Comparison of ENCODE assay signal across 27 mouse cellular contexts in genomic region chr11:106667855-106668254, GRCm38 (mm10). TPM values are rescaled to one million over a fixed set of nuclear protein-coding genes. Genes with fewer than 3 reads are reported as not detected.
A peak's percentile ranks its signal among the peaks of the same experiment; 100 is the strongest.
DNase-seq lines count a peak whose midpoint lies in the region; ATAC-seq and TF ChIP-seq lines count a peak whose summit lies in the region.
"Had no signal": no experiment of that assay in that cellular context is flagged by ENCODE, and none has a peak within 500 bp of the region (broad histone marks: within the 10 kb centered on the region; RNA-seq: fewer than 3 reads in every experiment).

No protein-coding gene starts in this region.

- no peak for TF ChIP-seq EP300 in lung, postnatal 0 days (IDR thresholded peaks at IDR 0.05)

- DNase-seq in heart, postnatal 4 days, result no peak
- peak; percentile 87 for DNase-seq in liver, adult 2 months (ENCODE audit: extremely low read depth, low read depth, low spot score)
- DNase-seq in lung, postnatal 0 days (ENCODE audit: low spot score), result no peak
- DNase-seq in lung, postnatal 25 days (ENCODE audit: low spot score), result no peak
- DNase-seq in induced T-regulatory cell, adult 2 months (ENCODE audit: low read depth), result peak; percentile 71
- DNase-seq in frontal cortex, postnatal 14 days (ENCODE audit: low spot score in 2 of 2), result no peak
- DNase-seq: adrenal gland, postnatal 10 days; B cell, adult 2 months; cerebellum, adult 11 months; cerebellum, adult 9-10 months; embryo, embryonic 11 days; heart, postnatal 36 days; kidney, adult 18-20 months; retina, postnatal 1 day; right cerebral cortex, postnatal 14 days; thymus, postnatal 14 days had no signal

- H3K4me2 ChIP-seq in heart, embryonic 13.5 days, result no peak overlapping the region
- H3K4me2 ChIP-seq in liver, embryonic 12.5 days, result no peak overlapping the region
- no peak overlapping the region for H3K4me2 ChIP-seq in lung, postnatal 0 days (replicated peaks; ENCODE audit: low read depth, low read length)
- H3K4me2 ChIP-seq: embryonic facial prominence, embryonic 12.5 days; heart, embryonic 12.5 days; hindbrain, embryonic 13.5 days; liver, embryonic 15.5 days; midbrain, embryonic 15.5 days; neural tube, embryonic 15.5 days had no signal

- no peaks in the 10 kb centered on the region for H3K9me3 ChIP-seq in heart, embryonic 13.5 days
- no peaks in the 10 kb centered on the region for H3K9me3 ChIP-seq in liver, embryonic 12.5 days (replicated peaks)
- H3K9me3 ChIP-seq in lung, postnatal 0 days (ENCODE audit: low read length), result no peaks in the 10 kb centered on the region
- H3K9me3 ChIP-seq: embryonic facial prominence, embryonic 12.5 days; heart, embryonic 12.5 days; hindbrain, embryonic 13.5 days; liver, embryonic 15.5 days; midbrain, embryonic 10.5 days; midbrain, embryonic 15.5 days; neural tube, embryonic 15.5 days had no signal

- no peaks in the 10 kb centered on the region for H3K79me2 ChIP-seq in liver, adult 2 months (ENCODE audit: control insufficient read depth, insufficient read depth, low read length)

- no peak overlapping the region for H3K4me3 ChIP-seq in heart, embryonic 13.5 days
- H3K4me3 ChIP-seq in liver, adult 2 months (ENCODE audit: insufficient read depth, low read depth, low read length), result no peak overlapping the region
- no peak overlapping the region for H3K4me3 ChIP-seq in liver, embryonic 12.5 days
- H3K4me3 ChIP-seq in lung, postnatal 0 days (ENCODE audit: low read depth, low read length), result no peak overlapping the region
- H3K4me3 ChIP-seq: embryonic facial prominence, embryonic 12.5 days; heart, embryonic 12.5 days; hindbrain, embryonic 13.5 days; liver, embryonic 15.5 days; midbrain, embryonic 10.5 days; midbrain, embryonic 15.5 days; neural tube, embryonic 15.5 days had no signal

- no peaks in the 10 kb centered on the region for H3K36me3 ChIP-seq in heart, embryonic 13.5 days
- no peaks in the 10 kb centered on the region for H3K36me3 ChIP-seq in liver, adult 2 months (ENCODE audit: control insufficient read depth, insufficient read depth, low read length)
- H3K36me3 ChIP-seq in liver, embryonic 12.5 days, result no peaks in the 10 kb centered on the region
- H3K36me3 ChIP-seq in lung, postnatal 0 days (ENCODE audit: insufficient read depth, low read length), result no peaks in the 10 kb centered on the region
- H3K36me3 ChIP-seq: embryonic facial prominence, embryonic 12.5 days; heart, embryonic 12.5 days; hindbrain, embryonic 13.5 days; liver, embryonic 15.5 days; midbrain, embryonic 10.5 days; midbrain, embryonic 15.5 days; neural tube, embryonic 15.5 days had no signal

- no peak for TF ChIP-seq CTCF in liver, adult 2 months (IDR thresholded peaks at IDR 0.05; ENCODE audit: low read depth, low read length)
- no peak for TF ChIP-seq CTCF in lung, postnatal 0 days (IDR thresholded peaks at IDR 0.05)

- no peaks in the 10 kb centered on the region for H3K27me3 ChIP-seq in heart, embryonic 13.5 days (replicated peaks)
- H3K27me3 ChIP-seq in liver, adult 2 months (ENCODE audit: control insufficient read depth, insufficient read depth, low read length), result no peaks in the 10 kb centered on the region
- H3K27me3 ChIP-seq in liver, embryonic 12.5 days (replicated peaks), result no peaks in the 10 kb centered on the region
- no peaks in the 10 kb centered on the region for H3K27me3 ChIP-seq in lung, postnatal 0 days (replicated peaks; ENCODE audit: insufficient read depth, low read length)
- H3K27me3 ChIP-seq: embryonic facial prominence, embryonic 12.5 days; heart, embryonic 12.5 days; hindbrain, embryonic 13.5 days; liver, embryonic 15.5 days; midbrain, embryonic 15.5 days; neural tube, embryonic 15.5 days; Patski had no signal

- no peak for ATAC-seq in heart, embryonic 13.5 days (ENCODE audit: extremely low read depth, insufficient number of reproducible peaks, low FRiP score, low TSS enrichment)
- ATAC-seq in liver, embryonic 12.5 days, result no peak
- no peak for ATAC-seq in lung, postnatal 0 days
- ATAC-seq: forebrain, embryonic 14.5 days; midbrain, embryonic 15.5 days; Patski had no signal

- peak overlapping the region; percentile 6; the same call in 1 of the 2 replicates for H3K27ac ChIP-seq in heart, embryonic 13.5 days (replicated peaks)
- no peak overlapping the region for H3K27ac ChIP-seq in liver, adult 2 months (replicated peaks; ENCODE audit: insufficient read depth, low read depth, low read length)
- no peak overlapping the region for H3K27ac ChIP-seq in liver, embryonic 12.5 days
- H3K27ac ChIP-seq in lung, postnatal 0 days (ENCODE audit: low read length), result peak overlapping the region; percentile 38; the same call in 1 of the 2 replicates
- H3K27ac ChIP-seq: embryonic facial prominence, embryonic 12.5 days; hindbrain, embryonic 13.5 days; liver, embryonic 15.5 days; midbrain, embryonic 10.5 days; midbrain, embryonic 15.5 days; neural tube, embryonic 15.5 days had no signal

- H3K4me1 ChIP-seq in heart, embryonic 13.5 days, result peaks cover 38% of the 10 kb centered on the region
- H3K4me1 ChIP-seq in liver, adult 2 months (ENCODE audit: control insufficient read depth, insufficient read depth, low read length), result peaks cover 3% of the 10 kb centered on the region; the same call in 1 of the 2 replicates
- peaks cover 26% of the 10 kb centered on the region for H3K4me1 ChIP-seq in liver, embryonic 12.5 days
- peaks cover 10% of the 10 kb centered on the region; the same call in 1 of the 2 replicates for H3K4me1 ChIP-seq in lung, postnatal 0 days (ENCODE audit: insufficient read depth, low read depth, low read length)

- no peak for TF ChIP-seq POLR2A in liver, adult 2 months (IDR thresholded peaks at IDR 0.05; ENCODE audit: extremely low read depth, insufficient read depth, low read length)

- WGBS in heart, embryonic 13.5 days, result 78% methylated on average over 11 of the region's 11 CpGs
- 14% methylated on average over 11 of the region's 11 CpGs for WGBS in liver, adult 2 months
- 76% methylated on average over 11 of the region's 11 CpGs for WGBS in liver, embryonic 12.5 days (ENCODE audit: insufficient replicate concordance)
- 60% methylated on average over 11 of the region's 11 CpGs for WGBS in lung, postnatal 0 days

- no peak overlapping the region for H3K9ac ChIP-seq in heart, embryonic 13.5 days
- no peak overlapping the region for H3K9ac ChIP-seq in liver, adult 2 months (ENCODE audit: low read depth, low read length)
- H3K9ac ChIP-seq in liver, embryonic 12.5 days, result no peak overlapping the region
- no peak overlapping the region for H3K9ac ChIP-seq in lung, postnatal 0 days (replicated peaks; ENCODE audit: low read depth)
- H3K9ac ChIP-seq: embryonic facial prominence, embryonic 12.5 days; heart, embryonic 12.5 days; hindbrain, embryonic 13.5 days; liver, embryonic 15.5 days; midbrain, embryonic 15.5 days; neural tube, embryonic 15.5 days had no signal

RNA-seq across cellular contexts. Expression of gene Tex2, which starts 54.6 kb away (rescaled TPM):
- 12.3 and 13.1 TPM in 2 replicates for polyA plus RNA-seq in heart, embryonic 13.5 days (2015; fragmentation: Nextera tagmentation; extraction: Ambion mirVana)
- total RNA-seq in heart, postnatal 4 days (2021), result 10 to 100 TPM; 37.6 to 45.2 TPM
- 60.4 and 63.4 TPM in 2 replicates for total RNA-seq in liver, adult 2 months (2014; rRNA removed)
- polyA plus RNA-seq in liver, adult 2 months (2012; rRNA removed), result 45.3 and 49.7 TPM in 2 replicates
- polyA plus RNA-seq in liver, embryonic 12.5 days (2016; fragmentation: Nextera tagmentation; extraction: Ambion mirVana), result 11.3 and 11.7 TPM in 2 replicates
- polyA plus RNA-seq in lung, postnatal 0 days (2015; fragmentation: Nextera tagmentation; extraction: Ambion mirVana), result 8.9 and 9.6 TPM in 2 replicates

Comparison
In these comparisons a context has a peak if more than half of its experiments do, and no peak if none do; other contexts are left out.
1. H3K27ac ChIP-seq: peak in heart, embryonic 13.5 days (single experiment) and lung, postnatal 0 days (single experiment); none in liver, adult 2 months (single experiment) and liver, embryonic 12.5 days (single experiment).
2. DNase-seq: peak in liver, adult 2 months (single experiment) and induced T-regulatory cell, adult 2 months (single experiment); none in heart, postnatal 4 days (single experiment), lung, postnatal 0 days (single experiment), lung, postnatal 25 days (single experiment) and frontal cortex, postnatal 14 days (0 of 2).